Mouse (Mus musculus) gastrocnemius, adult 2 months (tissue): ENCODE results near the gene Proser1. TPM values are rescaled to one million over a fixed set of nuclear protein-coding genes. Genes with fewer than 3 reads are reported as not detected.

ENCODE experiments used
- DNase-seq: peaks from one replicate; pipeline ENCODE4 v3.0.0; 2022
- H3K27ac ChIP-seq: fragments of 200-600 bp; 2 replicates; pipeline ENCODE4 v1.8.1; 2022; ENCODE audit warnings: mild to moderate bottlenecking
- H3K4me3 ChIP-seq: fragments of 200-600 bp; 2 replicates; pipeline ENCODE4 v1.8.1; 2022; ENCODE audit warnings: mild to moderate bottlenecking, moderate library complexity
- CTCF ChIP-seq: fragments of 200-600 bp; IDR thresholded peaks from 2 replicates; pipeline ENCODE4 v1.8.1; 2022; ENCODE audit warnings: antibody characterized with exemption, mild to moderate bottlenecking, moderate library complexity
- intact Hi-C: fragments of 180-260 bp; cut with DNase I; formaldehyde crosslinking; loops from one replicate; pipeline ENCODE4 v1.15.1; 2025
- total RNA-seq, 2 experiments: library from RNA; stranded (reverse); gene quantifications; 2 replicates each; pipeline ENCODE4 v1.2.3; 2021

The Proser1 gene
- total RNA-seq, 2 experiments from 2014 or later, result 7.0 to 7.4 TPM

GRCm38 (mm10) chr3:53472061-53472460 lies 8.6 kb downstream of the Proser1 start:
- intact Hi-C loops, result no loop called here
- no peak for TF ChIP-seq CTCF
- Histone ChIP-seq H3K4me3 (no peak overlapping the region), H3K27ac (no peak overlapping the region)
- DNase-seq, result no peak

- DNase-seq, result no peak
- no peak for TF ChIP-seq CTCF
- intact Hi-C loops, result no loop called here
- Histone ChIP-seq H3K27ac (no peak overlapping the region), H3K4me3 (no peak overlapping the region)
Observed at GRCm38 (mm10) chr3:53474179-53474578, 10.7 kb downstream of the Proser1 start.

GRCm38 (mm10) chr3:53475889-53476288 lies 12.4 kb downstream of the Proser1 start:
- H3K4me3 ChIP-seq, result no peak overlapping the region
- TF ChIP-seq CTCF, result peak; percentile 70
- no peak overlapping the region for H3K27ac ChIP-seq
- intact Hi-C loops, result loop anchor here (1.0 kb wide), 1 partner anchor 15 kb away; no protein-coding TSS in a partner anchor
- peak; percentile 63 for DNase-seq

DNA sequence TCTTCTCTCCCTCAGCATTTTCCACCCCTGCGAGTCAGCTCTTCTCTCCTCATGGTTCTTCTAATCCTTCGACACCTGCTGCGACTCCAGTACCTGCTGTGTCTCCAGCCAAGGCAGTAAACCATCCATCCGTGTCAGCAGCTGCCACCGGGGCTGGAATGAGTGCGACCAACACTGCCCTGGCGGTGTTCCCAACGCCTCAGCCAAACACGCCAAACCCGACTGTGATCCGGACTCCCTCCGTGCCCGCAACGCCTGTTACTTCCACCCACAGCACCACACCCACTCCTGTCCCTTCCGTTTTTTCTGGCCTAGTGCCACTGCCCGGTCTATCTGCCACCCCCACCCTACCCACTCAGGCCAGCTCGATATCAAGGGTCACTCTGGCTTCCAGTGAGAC lies 14.0 kb downstream of the Proser1 start:
- DNase-seq, result peak; percentile 83
- H3K27ac ChIP-seq, result peak overlapping the region; percentile 63
- intact Hi-C loops, result no loop called here
- no peak for TF ChIP-seq CTCF
- H3K4me3 ChIP-seq, result no peak overlapping the region; the same call in 1 of the 2 replicates

DNA sequence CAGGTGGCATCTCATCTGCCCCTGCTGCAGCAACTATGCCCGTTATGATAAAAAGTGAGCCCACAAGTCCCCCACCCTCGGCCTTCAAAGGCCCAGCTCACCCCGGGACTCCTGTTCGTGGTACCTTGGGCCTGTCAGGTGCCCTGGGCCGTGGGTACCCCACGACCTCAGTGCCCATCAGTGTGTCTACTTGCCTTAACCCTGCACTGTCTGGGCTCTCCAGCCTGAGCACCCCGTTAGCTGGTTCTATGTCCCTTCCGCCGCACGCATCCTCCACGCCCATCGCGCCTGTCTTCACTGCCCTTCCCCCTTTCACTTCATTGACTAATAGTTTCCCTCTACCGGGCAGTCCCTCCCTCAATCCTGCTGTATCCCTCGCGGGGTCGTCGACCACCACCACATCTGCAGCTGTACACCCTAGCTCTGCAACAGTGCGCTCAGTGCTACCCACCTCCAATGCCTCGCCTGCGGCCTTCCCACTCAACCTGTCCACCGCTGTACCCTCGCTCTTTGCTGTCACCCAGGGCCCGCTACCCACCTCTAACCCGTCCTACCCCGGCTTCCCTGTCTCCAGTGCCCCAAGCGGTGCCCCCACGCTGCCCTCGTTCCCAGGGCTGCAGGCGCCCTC lies 15.1 kb downstream of the Proser1 start:
- DNase-seq, result peak; percentile 23
- Histone ChIP-seq H3K4me3 (no peak overlapping the region), H3K27ac (no peak overlapping the region)
- no peak for TF ChIP-seq CTCF
- intact Hi-C loops, result no loop called here

DNA sequence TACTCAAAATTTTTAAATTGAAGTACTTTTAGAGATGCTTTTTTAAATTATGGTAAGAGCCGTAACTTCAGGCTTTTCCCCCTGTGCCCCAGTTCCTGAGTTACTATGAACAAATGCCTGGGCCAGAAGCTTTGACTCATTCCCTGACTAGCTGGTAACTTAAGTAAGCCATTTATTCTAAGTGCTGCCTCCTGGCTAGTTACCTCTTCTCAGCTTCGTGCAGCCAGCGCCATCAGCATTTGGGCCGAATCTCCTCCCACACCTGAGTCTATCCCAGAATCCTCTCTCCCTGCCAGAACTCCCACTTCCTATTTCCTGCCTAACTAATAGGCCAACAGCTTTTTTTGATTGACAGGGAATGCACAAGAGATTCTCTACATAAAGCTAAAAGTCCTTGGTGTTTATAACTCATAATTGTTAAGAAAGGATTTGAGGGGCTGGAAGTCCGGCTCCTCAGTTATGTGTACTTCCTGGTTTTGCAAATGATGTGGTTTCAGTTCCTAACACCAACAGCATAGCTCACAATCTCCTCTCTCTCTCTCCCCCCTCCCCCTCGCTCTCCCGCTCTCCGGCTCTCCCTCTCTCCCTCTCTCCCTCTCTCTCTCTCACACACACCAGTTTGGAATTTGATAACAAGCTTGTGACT lies 20.1 kb downstream of the Proser1 start:
- Histone ChIP-seq H3K27ac (no peak overlapping the region), H3K4me3 (no peak overlapping the region)
- TF ChIP-seq CTCF, result no peak
- DNase-seq, result no peak
- intact Hi-C loops, result no loop called here

DNA sequence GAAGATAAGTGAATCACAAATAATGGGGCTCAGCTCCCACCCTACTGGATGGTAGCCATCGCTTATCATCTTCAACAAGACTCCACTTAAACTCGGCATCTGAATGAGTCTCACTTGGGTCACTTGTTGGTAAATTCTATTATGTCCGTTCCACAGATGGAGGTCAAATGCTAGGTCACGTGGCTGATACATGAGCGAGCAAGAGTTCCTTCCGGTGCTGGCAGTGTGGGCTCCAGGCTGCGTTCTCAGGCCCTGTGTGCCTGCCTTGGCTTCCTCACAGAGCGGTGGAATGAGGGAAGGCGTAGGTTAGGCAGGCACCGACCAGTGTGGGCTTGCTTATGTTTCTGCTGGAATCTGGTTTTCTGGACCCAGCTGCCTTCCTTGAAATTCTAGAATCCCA lies 23.1 kb downstream of the Proser1 start:
- no peak for TF ChIP-seq CTCF
- DNase-seq, result no peak
- no peak overlapping the region for H3K27ac ChIP-seq
- H3K4me3 ChIP-seq, result no peak overlapping the region
- intact Hi-C loops, result no loop called here

GRCm38 (mm10) chr3:53486996-53487576 lies 23.6 kb downstream of the Proser1 start:
- Histone ChIP-seq H3K27ac (no peak overlapping the region), H3K4me3 (no peak overlapping the region)
- no peak for DNase-seq
- intact Hi-C loops, result no loop called here
- TF ChIP-seq CTCF, result no peak

GRCm38 (mm10) chr3:53488353-53488752 lies 24.9 kb downstream of the Proser1 start, which contains the start of gene Stoml3:
Gene Stoml3 (plus strand): TSS chr3:53488653.
- Histone ChIP-seq H3K27ac (no peak within 1 kb of the TSS), H3K4me3 (no peak within 1 kb of the TSS)
- intact Hi-C loops, result no loop called here
- DNase-seq, result no peak
- no peak for TF ChIP-seq CTCF

DNA sequence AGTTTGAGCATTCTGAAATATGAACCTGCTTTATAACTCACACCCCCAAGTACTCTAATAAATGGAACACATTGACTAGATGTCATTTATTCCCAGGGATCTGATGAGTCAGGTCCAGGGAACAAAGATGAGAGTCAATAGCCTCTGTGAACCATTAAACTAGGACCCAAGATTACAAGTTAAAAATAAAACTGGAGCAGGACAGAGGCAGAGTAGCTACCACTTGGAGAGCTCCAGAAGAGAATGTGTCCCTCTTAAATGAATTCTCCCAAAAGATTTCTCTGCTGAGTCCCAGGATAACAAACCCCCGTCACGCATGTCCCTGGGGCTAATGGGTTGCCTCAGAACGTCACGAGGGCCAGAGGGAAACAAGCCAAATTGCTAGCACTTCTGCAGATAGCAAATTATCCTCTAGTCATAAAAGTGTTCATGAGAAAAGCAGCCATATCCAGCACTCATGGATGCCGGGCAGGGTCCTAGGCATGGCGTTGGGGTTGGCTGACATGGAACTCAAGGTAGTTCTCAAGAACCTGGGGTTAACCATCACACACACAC lies 35.0 kb downstream of the Proser1 start:
- Histone ChIP-seq H3K27ac (no peak overlapping the region), H3K4me3 (no peak overlapping the region)
- no peak for TF ChIP-seq CTCF
- peak; percentile 29 for DNase-seq
- intact Hi-C loops, result no loop called here

DNA sequence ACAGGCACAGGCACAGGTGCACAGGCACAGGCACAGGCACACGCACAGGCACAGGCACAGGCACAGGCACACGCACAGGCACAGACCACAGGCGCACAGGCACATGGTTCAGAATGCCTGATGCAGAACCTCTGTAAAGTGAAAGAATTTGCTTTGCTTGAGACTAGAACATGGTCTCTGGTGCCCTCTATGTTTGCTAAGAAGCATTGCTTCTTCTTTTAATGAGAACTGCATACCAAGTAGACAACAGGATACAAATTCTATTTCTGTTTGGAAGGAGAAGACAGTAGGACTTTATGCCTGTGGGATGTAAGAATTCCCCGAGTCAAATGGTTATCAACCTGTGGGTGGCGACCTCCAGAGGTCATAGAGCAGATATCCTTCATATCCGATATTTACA lies 39.0 kb downstream of the Proser1 start:
- DNase-seq, result no peak
- Histone ChIP-seq H3K27ac (no peak overlapping the region), H3K4me3 (no peak overlapping the region)
- peak; percentile 51 for TF ChIP-seq CTCF
- intact Hi-C loops, result no loop called here

GRCm38 (mm10) chr3:53513096-53513495 lies 49.6 kb downstream of the Proser1 start:
- H3K4me3 ChIP-seq, result no peak overlapping the region
- no peak overlapping the region for H3K27ac ChIP-seq
- TF ChIP-seq CTCF, result no peak
- DNase-seq, result no peak
- intact Hi-C loops, result no loop called here
